8 mouse cellular contexts compared by ENCODE assay signal in the genomic region with DNA sequence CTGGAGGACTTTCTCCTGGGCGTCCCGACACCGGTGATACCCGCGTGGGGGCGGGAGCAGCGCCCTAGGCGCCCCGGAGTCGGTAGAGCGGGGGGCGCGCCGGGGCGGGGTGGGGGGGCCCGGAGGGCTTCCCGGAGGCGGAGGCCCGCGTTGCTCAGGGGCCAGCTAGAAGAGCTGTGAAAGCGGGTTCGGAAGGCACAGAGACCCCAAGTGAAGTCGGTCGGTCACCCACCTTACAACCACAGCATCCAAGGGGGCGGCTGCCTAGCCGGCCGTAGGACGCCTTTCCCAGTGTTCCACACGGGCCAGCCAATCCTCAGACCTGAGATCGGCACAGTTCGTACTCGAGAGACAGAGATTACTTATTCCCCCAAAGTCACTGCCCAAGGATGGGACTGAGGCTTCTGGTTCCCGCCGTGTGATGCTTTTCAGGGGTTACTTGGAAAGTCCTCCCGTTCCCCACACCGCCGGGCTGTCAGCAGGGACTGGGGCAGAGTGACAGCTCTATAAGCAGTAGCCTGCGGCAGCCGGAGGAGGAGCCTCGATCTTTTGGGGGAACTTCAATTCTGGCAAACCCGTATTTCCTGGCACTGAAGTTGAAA. TPM values are rescaled to one million over a fixed set of nuclear protein-coding genes. Genes with fewer than 3 reads are reported as not detected.
DNase-seq lines count a peak whose midpoint lies in the region; ATAC-seq lines count a peak whose summit lies in the region.

No protein-coding gene starts in this region.

- intact Hi-C loops in gastrocnemius, postnatal 14 days (cut with DNase I; ENCODE audit: low total_unique reads) = no loop called here
- intact Hi-C loops in left cerebral cortex, postnatal 36 days (cut with DNase I) = loop anchor here (5.0 kb wide), 1 partner anchor 377 kb away; a partner anchor contains a TSS

- peak; percentile 49 for DNase-seq in gastrocnemius, postnatal 14 days
- DNase-seq in left cerebral cortex, postnatal 36 days (ENCODE audit: low spot score in 2 of 2) = peak; percentile 61 to 70
- peak; percentile 74 for DNase-seq in mesoderm, embryonic 11.5 days (ENCODE audit: low read depth, low spot score)
- DNase-seq in right cerebral cortex, postnatal 36 days (ENCODE audit: low spot score in 2 of 2) = peak; percentile 35 to 44
- peak; percentile 36 to 53 for DNase-seq in urinary bladder, postnatal 36 days (ENCODE audit: low spot score in 2 of 2)

- peak; percentile 61 for ATAC-seq in activated CD4-positive, CD25-positive, alpha-beta regulatory T cell, adult 4 months
- ATAC-seq in common myeloid progenitor, adult 5-6 weeks (replicated peaks; ENCODE audit: low read depth, poor library complexity, severe bottlenecking) = peak; percentile 71
- peak; percentile 61 for ATAC-seq in inflammation-experienced regulatory T-cells, adult 6 months

RNA-seq across cellular contexts. Expression of a gene that starts 0.8 kb away (rescaled TPM):
- 10 to 100 TPM; 41.1 to 49.6 TPM for polyA plus RNA-seq in activated CD4-positive, CD25-positive, alpha-beta regulatory T cell, adult 4 months (2017; shearing (Covaris generic))
- 32.1 and 43.2 TPM in 2 replicates for total RNA-seq in common myeloid progenitor, adult 5-6 weeks (2017)
- 1 to 10 TPM; 7.5 to 8.7 TPM for total RNA-seq in gastrocnemius, postnatal 14 days (2021)
- polyA plus RNA-seq in inflammation-experienced regulatory T-cells, adult 6 months (2017; shearing (Covaris generic)) = 10 to 100 TPM; 37.5 to 52.3 (median 43.1) TPM
- total RNA-seq in left cerebral cortex, postnatal 36 days (2021) = 10 to 100 TPM; 30.6 to 36.6 TPM

RNA-seq across cellular contexts. Expression of a gene that starts 29.9 kb away (rescaled TPM):
- polyA plus RNA-seq in activated CD4-positive, CD25-positive, alpha-beta regulatory T cell, adult 4 months (2017; shearing (Covaris generic)) = 1 to 10 TPM; 2.4 to 2.5 TPM
- 12.7 and 13.1 TPM in 2 replicates for total RNA-seq in common myeloid progenitor, adult 5-6 weeks (2017)
- total RNA-seq in gastrocnemius, postnatal 14 days (2021) = 1 to 10 TPM; 4.4 to 6.4 TPM
- polyA plus RNA-seq in inflammation-experienced regulatory T-cells, adult 6 months (2017; shearing (Covaris generic)) = 1 to 10 TPM; 3.3 to 6.9 (median 4.2) TPM
- 10 to 100 TPM; 33.9 to 36.7 TPM for total RNA-seq in left cerebral cortex, postnatal 36 days (2021)

Comparison
In these comparisons a context has a peak if more than half of its experiments do, and no peak if none do; other contexts are left out.
1. Peak in every context shown above with its lines: DNase-seq and ATAC-seq.